Mouse (Mus musculus) bone marrow, adult 2 months (tissue): ENCODE results near the gene Adgrl4. TPM values are rescaled to one million over a fixed set of nuclear protein-coding genes. Genes with fewer than 3 reads are reported as not detected.

Experiments used
- H3K27ac ChIP-seq: fragments of 200-500 bp; 2 replicates; pipeline ENCODE4 v1.5.1; 2012; ENCODE audit warnings: low read depth, mild to moderate bottlenecking, control low read depth, inconsistent platforms, low read length; ENCODE audit not compliant: control insufficient read depth, poor library complexity, insufficient read depth
- H3K4me1 ChIP-seq: fragments of 200-500 bp; 2 replicates; pipeline ENCODE4 v1.6.1; 2011; ENCODE audit warnings: low read length; ENCODE audit not compliant: control insufficient read depth, insufficient read depth
- H3K4me3 ChIP-seq: fragments of 200-500 bp; replicated peaks from 2 replicates; pipeline ENCODE3; 2011; ENCODE audit warnings: mild to moderate bottlenecking, low read depth, low read length, control low read depth; ENCODE audit not compliant: control insufficient read depth
- CTCF ChIP-seq: fragments of 200-500 bp; IDR thresholded peaks from 2 replicates; pipeline ENCODE4 v1.5.1; 2011; ENCODE audit warnings: low read length, control low read depth; ENCODE audit not compliant: control insufficient read depth, insufficient read depth
- POLR2A ChIP-seq: fragments of 200-500 bp; IDR thresholded peaks from 2 replicates; pipeline ENCODE4 v1.6.1; 2011; ENCODE audit warnings: low read depth, mild to moderate bottlenecking, control low read depth, low read length, borderline replicate concordance; ENCODE audit not compliant: control insufficient read depth
- WGBS: fragments of 180-500 bp; shearing (Covaris S2); methylation state at CpG from one replicate; pipeline ENCODE4 v1.1.7; 2018; 5-methylcytosine and 5-hydroxymethylcytosine counted together
- polyA plus RNA-seq: library from polyadenylated mRNA; stranded (reverse); fragments of >200 nt; gene quantifications from 2 replicates; pipeline ENCODE4 v1.2.4, GENCODE M21; 2011; ENCODE audit warnings: low replicate concordance; ENCODE audit not compliant: missing spikeins, insufficient read depth, insufficient read length

The Adgrl4 gene
- polyA plus RNA-seq, 1 experiment, result 4.8 TPM

GRCm38 (mm10) chr3:151556635-151557034, 118.9 kb downstream of the Adgrl4 start:
- WGBS, result 21% methylated on average over 2 of the region's 2 CpGs
- TF ChIP-seq CTCF, result no peak
- no peak for TF ChIP-seq POLR2A

GRCm38 (mm10) chr3:151557125-151557524, 119.4 kb downstream of the Adgrl4 start:
- no peak for TF ChIP-seq CTCF
- no peak for TF ChIP-seq POLR2A
- H3K4me1 ChIP-seq, result no peaks in the 10 kb centered on the region
- WGBS, result 4% methylated on average over 2 of the region's 2 CpGs

More at GRCm38 (mm10) chr3:151556635-151557034, 118.9 kb downstream of the Adgrl4 start:
- Histone ChIP-seq H3K4me3 (no peak overlapping the region), H3K27ac (no peak overlapping the region), H3K4me1 (no peaks in the 10 kb centered on the region)

GRCm38 (mm10) chr3:151557607-151558006, 119.9 kb downstream of the Adgrl4 start:
- WGBS, result 76% methylated on average over 5 of the region's 5 CpGs
- Histone ChIP-seq H3K4me1 (no peaks in the 10 kb centered on the region), H3K4me3 (no peak overlapping the region), H3K27ac (no peak overlapping the region)
- TF ChIP-seq POLR2A, result no peak
- no peak for TF ChIP-seq CTCF

More at GRCm38 (mm10) chr3:151557125-151557524, 119.4 kb downstream of the Adgrl4 start:
- Histone ChIP-seq H3K27ac (no peak overlapping the region), H3K4me3 (no peak overlapping the region)

- TF ChIP-seq CTCF, result no peak
- no peak for TF ChIP-seq POLR2A
- no peaks in the 10 kb centered on the region for H3K4me1 ChIP-seq
- no peak overlapping the region for H3K27ac ChIP-seq
- WGBS, result 50% methylated on average over 4 of the region's 4 CpGs
- no peak overlapping the region for H3K4me3 ChIP-seq
Observed at GRCm38 (mm10) chr3:151558374-151558773, 120.7 kb downstream of the Adgrl4 start.

DNA sequence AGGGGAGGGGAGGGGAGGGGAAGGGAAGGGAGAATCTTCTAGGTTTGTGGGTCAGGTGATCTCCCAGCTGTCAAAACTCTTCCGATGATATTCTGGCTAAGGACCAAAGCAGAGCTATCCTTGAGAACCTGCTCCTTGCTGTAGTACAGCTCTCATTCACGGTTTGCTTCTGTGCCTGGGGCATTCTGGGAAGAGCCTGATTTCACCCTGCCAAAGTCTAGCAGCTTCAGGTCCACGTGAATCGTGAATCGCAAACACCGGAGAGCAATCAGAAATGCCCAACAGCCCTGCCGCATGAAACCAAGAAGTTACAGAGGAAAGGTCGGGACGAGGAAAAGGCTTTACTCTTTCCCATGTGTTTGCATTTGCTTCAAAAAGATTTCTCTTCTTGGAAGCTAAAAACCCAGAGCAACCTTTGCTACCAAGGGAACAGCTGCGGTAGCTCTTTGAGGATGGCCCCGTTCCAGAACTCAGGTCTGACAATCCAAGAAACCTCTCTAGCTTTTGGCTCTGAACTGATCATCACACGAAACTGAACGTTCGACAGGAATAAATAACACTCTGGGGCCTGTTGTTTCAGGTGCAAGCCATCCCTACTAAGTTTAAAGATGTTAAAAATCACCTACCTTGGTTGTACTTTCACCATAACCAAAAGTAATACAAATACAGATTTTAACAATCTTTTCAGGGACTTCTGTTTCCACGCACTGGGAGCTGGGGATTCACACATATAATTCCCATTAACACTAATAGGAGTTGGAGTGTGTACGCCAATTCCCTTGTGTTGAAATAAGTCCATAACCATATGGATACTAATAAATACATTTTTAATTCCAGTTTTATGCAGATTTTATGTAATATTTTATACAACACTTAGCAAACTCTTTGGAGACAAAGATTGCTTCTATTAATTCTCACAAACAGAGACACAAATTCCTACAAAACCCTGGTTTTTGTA, 128.3 kb downstream of the Adgrl4 start:
- Histone ChIP-seq H3K4me3 (no peak overlapping the region), H3K27ac (no peak overlapping the region), H3K4me1 (no peaks in the 10 kb centered on the region)
- no peak for TF ChIP-seq CTCF
- TF ChIP-seq POLR2A, result no peak
- WGBS, result 76% methylated on average over 16 of the region's 16 CpGs

DNA sequence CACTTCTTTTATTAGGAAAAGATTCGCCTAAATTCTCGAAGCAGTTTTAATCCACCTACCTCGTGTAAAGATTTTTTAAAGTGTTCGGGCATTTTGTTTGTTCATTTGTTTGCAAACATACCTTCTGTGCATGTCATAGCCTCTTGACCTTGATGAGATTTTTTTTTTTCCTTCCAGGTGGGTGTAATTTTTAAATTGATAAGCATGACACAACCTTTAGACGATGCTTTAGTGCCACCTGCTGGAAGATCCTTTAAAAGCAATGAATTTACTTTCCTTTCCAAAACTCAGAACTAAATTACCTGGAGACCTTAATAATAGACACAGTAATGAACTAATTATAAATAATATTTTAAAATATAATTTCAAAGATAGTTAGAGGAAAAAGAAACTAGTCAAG, 128.9 kb downstream of the Adgrl4 start:
- Histone ChIP-seq H3K27ac (no peak overlapping the region), H3K4me1 (no peaks in the 10 kb centered on the region), H3K4me3 (no peak overlapping the region)
- WGBS, result 64% methylated on average over 5 of the region's 5 CpGs
- TF ChIP-seq CTCF, result no peak

GRCm38 (mm10) chr3:151567541-151567940, 129.9 kb downstream of the Adgrl4 start:
- no peak for TF ChIP-seq POLR2A
- no peak for TF ChIP-seq CTCF
- WGBS, result 66% methylated on average over 3 of the region's 3 CpGs
- no peak overlapping the region for H3K27ac ChIP-seq
- no peak overlapping the region for H3K4me3 ChIP-seq
- no peaks in the 10 kb centered on the region for H3K4me1 ChIP-seq

GRCm38 (mm10) chr3:151572089-151572488, 134.4 kb downstream of the Adgrl4 start:
- H3K27ac ChIP-seq, result no peak overlapping the region
- 72% methylated on average over 5 of the region's 5 CpGs for WGBS
- no peak overlapping the region for H3K4me3 ChIP-seq
- H3K4me1 ChIP-seq, result no peaks in the 10 kb centered on the region
- TF ChIP-seq CTCF, result no peak
- no peak for TF ChIP-seq POLR2A
